Mouse (Mus musculus) limb, embryonic 13.5 days (tissue): ENCODE measurements around the gene Cobl. TPM values are rescaled to one million over a fixed set of nuclear protein-coding genes. Genes with fewer than 3 reads are reported as not detected.

Experiments
- ATAC-seq: fragments of 200-750 bp; cut with Nextera tagmentation; 2 replicates; pipeline ENCODE4 v1.8.0; 2017; ENCODE audit warnings: low read depth, moderate number of reproducible peaks, moderate TSS enrichment; ENCODE audit not compliant: low FRiP score
- H3K27ac ChIP-seq: fragments of 300-500 bp; sonication (generic); 2 replicates; pipeline ENCODE4 v1.5.1; 2015; ENCODE audit warnings: inconsistent platforms, mild to moderate bottlenecking, moderate library complexity
- H3K27me3 ChIP-seq: fragments of 300-500 bp; sonication (generic); 2 replicates; pipeline ENCODE4 v1.6.1; 2015; ENCODE audit warnings: mild to moderate bottlenecking, inconsistent platforms
- H3K36me3 ChIP-seq: fragments of 300-500 bp; sonication (generic); 2 replicates; pipeline ENCODE4 v1.6.1; 2015; ENCODE audit warnings: inconsistent platforms, mild to moderate bottlenecking, moderate library complexity
- H3K4me1 ChIP-seq: fragments of 300-500 bp; sonication (generic); 2 replicates; pipeline ENCODE4 v1.6.1; 2015; ENCODE audit warnings: inconsistent platforms
- H3K4me2 ChIP-seq: fragments of 300-500 bp; sonication (generic); replicated peaks from 2 replicates; pipeline ENCODE4 v1.6.1; 2015; ENCODE audit warnings: inconsistent platforms, mild to moderate bottlenecking, moderate library complexity
- H3K4me3 ChIP-seq: fragments of 300-500 bp; sonication (generic); 2 replicates; pipeline ENCODE4 v1.5.1; 2015; ENCODE audit warnings: moderate library complexity, mild to moderate bottlenecking, inconsistent platforms
- H3K9ac ChIP-seq: fragments of 300-500 bp; sonication (generic); 2 replicates; pipeline ENCODE4 v1.6.1; 2015; ENCODE audit warnings: mild to moderate bottlenecking, inconsistent platforms
- H3K9me3 ChIP-seq: fragments of 300-500 bp; sonication (generic); 2 replicates; pipeline ENCODE4 v1.6.1; 2016; ENCODE audit warnings: inconsistent platforms
- WGBS: fragments of 180-500 bp; shearing (Covaris S2); methylation state at CpG from one replicate; pipeline ENCODE4 v1.1.7; 2015; 5-methylcytosine and 5-hydroxymethylcytosine counted together
- polyA plus RNA-seq: library from polyadenylated mRNA; unstranded; fragments of >200 nt; fragmentation: Nextera tagmentation; extraction: Ambion mirVana; gene quantifications from 2 replicates; pipeline ENCODE4 v1.2.1, GENCODE M21; 2015

Cobl gene
- polyA plus RNA-seq, 1 experiment from 2014 or later, result 17.8 TPM

GRCm38 (mm10) chr11:12193369-12193768 is 271.4 kb downstream of the Cobl start:
- Histone ChIP-seq H3K27me3 (no peaks in the 10 kb centered on the region), H3K4me2 (no peak overlapping the region), H3K4me3 (no peak overlapping the region), H3K36me3 (no peaks in the 10 kb centered on the region), H3K9ac (no peak overlapping the region), H3K27ac (no peak overlapping the region), H3K9me3 (no peaks in the 10 kb centered on the region), H3K4me1 (no peaks in the 10 kb centered on the region)
- WGBS, result 69% methylated on average over 4 of the region's 4 CpGs
- ATAC-seq, result no peak

- no peak overlapping the region for H3K4me2 ChIP-seq
- H3K4me3 ChIP-seq, result no peak overlapping the region
- no peak overlapping the region for H3K9ac ChIP-seq
- no peak overlapping the region for H3K27ac ChIP-seq
- 79% methylated on average over 2 of the region's 2 CpGs for WGBS
- no peaks in the 10 kb centered on the region for H3K9me3 ChIP-seq
- no peaks in the 10 kb centered on the region for H3K4me1 ChIP-seq
- H3K36me3 ChIP-seq, result no peaks in the 10 kb centered on the region
- ATAC-seq, result no peak
- H3K27me3 ChIP-seq, result no peaks in the 10 kb centered on the region
Observed at GRCm38 (mm10) chr11:12191386-12191785, 273.4 kb downstream of the Cobl start.

- Histone ChIP-seq H3K27ac (no peak overlapping the region), H3K4me3 (no peak overlapping the region), H3K27me3 (no peaks in the 10 kb centered on the region), H3K4me1 (no peaks in the 10 kb centered on the region), H3K4me2 (no peak overlapping the region), H3K9ac (no peak overlapping the region), H3K9me3 (no peaks in the 10 kb centered on the region), H3K36me3 (no peaks in the 10 kb centered on the region)
- 48% methylated on average over 1 of the region's 1 CpGs for WGBS
- no peak for ATAC-seq
Observed at GRCm38 (mm10) chr11:12190417-12190816, 274.3 kb downstream of the Cobl start.
